Mouse (Mus musculus) hindbrain, embryonic 11.5 days (tissue): ENCODE measurements around the gene Smim22. TPM values are rescaled to one million over a fixed set of nuclear protein-coding genes. Genes with fewer than 3 reads are reported as not detected.

Experiments used
- ATAC-seq: fragments of 200-750 bp; cut with Nextera tagmentation; 2 replicates; pipeline ENCODE4 v1.8.0; 2017; ENCODE audit warnings: mild to moderate bottlenecking, moderate TSS enrichment, moderate library complexity; ENCODE audit not compliant: low FRiP score
- DNase-seq: peaks from one replicate; pipeline ENCODE4 v3.0.0-alpha.2; 2015; ENCODE audit warnings: low spot score
- H3K27ac ChIP-seq: fragments of 300-500 bp; sonication (generic); 2 replicates; pipeline ENCODE4 v1.5.1; 2014; ENCODE audit warnings: mild to moderate bottlenecking, low read depth, low read length
- H3K27me3 ChIP-seq: fragments of 300-500 bp; sonication (generic); 2 replicates; pipeline ENCODE4 v1.6.1; 2014; ENCODE audit warnings: mild to moderate bottlenecking, low read length, moderate library complexity, mixed read lengths; ENCODE audit not compliant: control insufficient read depth, insufficient read depth
- H3K36me3 ChIP-seq: fragments of 300-500 bp; sonication (generic); 2 replicates; pipeline ENCODE4 v1.6.1; 2014; ENCODE audit warnings: mild to moderate bottlenecking, low read length, moderate library complexity, mixed read lengths; ENCODE audit not compliant: control insufficient read depth, insufficient read depth
- H3K4me1 ChIP-seq: fragments of 300-500 bp; sonication (generic); replicated peaks from 2 replicates; pipeline ENCODE4 v1.6.1; 2014; ENCODE audit warnings: low read length, mixed read lengths; ENCODE audit not compliant: control insufficient read depth, insufficient read depth
- H3K4me2 ChIP-seq: fragments of 300-500 bp; sonication (generic); replicated peaks from 2 replicates; pipeline ENCODE4 v1.6.1; 2014; ENCODE audit warnings: mild to moderate bottlenecking, low read depth, low read length
- H3K4me3 ChIP-seq: fragments of 300-500 bp; sonication (generic); 2 replicates; pipeline ENCODE4 v1.5.1; 2014; ENCODE audit warnings: low read depth, low read length
- H3K9ac ChIP-seq: fragments of 300-500 bp; sonication (generic); 2 replicates; pipeline ENCODE4 v1.6.1; 2014; ENCODE audit warnings: low read depth, low read length
- H3K9me3 ChIP-seq: fragments of 300-500 bp; sonication (generic); 2 replicates; pipeline ENCODE4 v1.6.1; 2016; ENCODE audit warnings: low read length; ENCODE audit not compliant: control insufficient read depth
- WGBS: fragments of 180-500 bp; shearing (Covaris S2); extraction: QIAGEN DNeasy Blood & Tissue Kit; methylation state at CpG from one replicate; pipeline ENCODE4 v1.1.7; 2014; 5-methylcytosine and 5-hydroxymethylcytosine counted together
- polyA plus RNA-seq: library from polyadenylated mRNA; unstranded; fragments of >200 nt; fragmentation: Nextera tagmentation; extraction: Ambion mirVana; gene quantifications from 2 replicates; pipeline ENCODE4 v1.2.1, GENCODE M21; 2014

Smim22 gene
- polyA plus RNA-seq, 1 experiment from 2014 or later: 3.5 TPM

DNA sequence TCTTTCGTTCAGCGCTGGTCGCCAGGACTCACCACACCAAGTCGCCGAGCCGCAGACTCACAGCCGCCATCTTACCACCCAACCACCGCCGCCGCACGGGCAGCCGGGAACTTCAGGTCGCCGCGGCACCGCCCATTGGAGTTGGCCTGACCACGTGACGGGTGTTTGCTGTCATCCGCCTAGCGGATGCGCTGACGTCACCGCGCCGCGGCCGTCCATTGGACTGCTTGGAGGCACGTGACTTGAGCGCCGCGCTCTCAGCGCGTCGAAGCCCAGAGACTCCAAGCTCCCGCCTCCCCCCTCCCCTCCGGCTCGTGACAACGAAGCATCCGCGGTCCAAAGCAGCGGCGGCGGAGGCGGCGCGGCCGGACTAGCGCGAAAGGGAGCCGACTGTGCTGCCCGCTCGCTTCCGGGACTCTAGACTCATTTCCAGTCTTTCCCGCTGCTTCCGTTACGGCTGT, 42.7 kb downstream of the Smim22 start, which contains the start of the genes Glyr1 and Ubn1:
Glyr1 (minus strand) TSS at position 90 of the 461 bp plus-strand sequence.
Ubn1 (plus strand) TSS at position 284 of the 461 bp plus-strand sequence.
- ATAC-seq (peak; percentile 100), DNase-seq (peak; percentile 100)
- peak within 1 kb of the TSS; percentile 90 for H3K27ac ChIP-seq
- under 1% methylated on average over 42 of the region's 56 CpGs for WGBS
- peak within 1 kb of the TSS; percentile 97 for H3K4me3 ChIP-seq
- H3K36me3 ChIP-seq: peaks cover 3% of the 10 kb centered on the region; the same call in 1 of the 2 replicates
- H3K9me3 ChIP-seq: no peaks in the 10 kb centered on the region
- H3K4me2 ChIP-seq: peak within 1 kb of the TSS; percentile 92
- H3K27me3 ChIP-seq: no peaks in the 10 kb centered on the region
- H3K4me1 ChIP-seq: peaks cover 3% of the 10 kb centered on the region
- H3K9ac ChIP-seq: peak within 1 kb of the TSS; percentile 96

DNA sequence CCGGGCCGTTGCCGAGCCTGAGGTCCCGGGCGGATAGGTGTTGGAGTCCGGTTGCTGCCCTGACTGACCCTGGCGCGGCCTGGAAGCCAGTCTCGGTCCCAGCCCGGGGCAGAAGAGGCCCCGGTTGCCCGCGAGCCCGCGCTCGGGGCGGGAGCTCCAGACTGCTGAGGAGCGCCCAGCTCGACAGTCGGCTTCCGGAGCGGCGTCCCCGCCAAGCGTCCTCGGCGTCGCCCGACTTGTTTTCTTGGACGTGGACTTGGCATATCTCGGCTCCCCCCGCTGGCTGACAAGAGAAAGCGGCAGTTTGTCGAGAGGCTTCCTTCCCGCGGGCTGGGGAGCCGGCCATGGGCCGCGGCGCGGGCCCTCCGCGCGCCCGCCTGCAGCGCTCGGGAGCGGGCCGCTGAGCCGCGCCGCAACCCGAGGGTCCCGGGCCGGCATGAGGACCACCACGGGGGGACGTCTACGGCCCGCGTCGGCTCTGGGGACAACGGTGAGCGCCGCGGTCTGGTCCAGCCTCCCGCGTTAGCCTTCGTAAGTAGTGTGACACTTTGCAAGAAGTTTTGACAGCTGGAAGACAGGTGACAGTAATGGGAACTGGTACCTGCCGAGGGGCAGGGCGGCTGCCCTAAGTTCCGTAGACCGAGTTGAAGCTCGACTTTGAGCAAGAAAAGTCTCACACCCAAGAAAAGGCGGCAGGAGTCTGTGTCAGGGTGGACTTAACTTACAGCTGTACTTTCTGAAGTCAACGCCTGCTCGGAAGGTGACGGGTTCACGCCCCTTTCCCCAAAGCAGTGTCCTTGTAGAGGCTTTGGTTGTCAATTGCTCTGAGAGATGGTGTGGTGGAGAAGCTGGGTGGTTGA, 43.4 kb downstream of the Smim22 start:
- WGBS: under 1% methylated on average over 78 of the region's 78 CpGs
- peak overlapping the region; percentile 90 for H3K27ac ChIP-seq
- peak overlapping the region; percentile 84 for H3K9ac ChIP-seq
- H3K4me2 ChIP-seq: peak overlapping the region; percentile 92
- H3K36me3 ChIP-seq: peaks cover 3% of the 10 kb centered on the region; the same call in 1 of the 2 replicates
- H3K27me3 ChIP-seq: no peaks in the 10 kb centered on the region
- ATAC-seq (peak; percentile 82), DNase-seq (peak; percentile 80)
- H3K4me1 ChIP-seq: peaks cover 3% of the 10 kb centered on the region
- no peaks in the 10 kb centered on the region for H3K9me3 ChIP-seq
- peak overlapping the region; percentile 97 for H3K4me3 ChIP-seq

Other genes with a start within 250 kb of the Smim22 start
- 76.1 and 80.5 TPM in 2 replicates for gene Cdip1, start 217.0 kb upstream of the Smim22 start, polyA plus RNA-seq
- gene 4930562C15Rik, start 171.9 kb upstream of the Smim22 start, polyA plus RNA-seq: 0.11 and 0.17 TPM in 2 replicates
- 26.1 and 28.9 TPM in 2 replicates for gene Ubald1, start 127.0 kb upstream of the Smim22 start, polyA plus RNA-seq
- gene Mgrn1, start 121.0 kb upstream of the Smim22 start, polyA plus RNA-seq: 61.3 and 68.8 TPM in 2 replicates
- gene Nudt16l1, start 68.5 kb upstream of the Smim22 start, polyA plus RNA-seq: 131 and 138 TPM in 2 replicates
- gene Anks3, start 43.1 kb upstream of the Smim22 start, polyA plus RNA-seq: 41.1 and 46.6 TPM in 2 replicates
- gene Sept12, start 9.4 kb upstream of the Smim22 start, polyA plus RNA-seq: not detected in 2 replicates
- 74.1 and 84.9 TPM in 2 replicates for gene Rogdi, start 6.3 kb downstream of the Smim22 start, polyA plus RNA-seq
- 112 and 168 TPM in 2 replicates for gene Glyr1, start 42.6 kb downstream of the Smim22 start, polyA plus RNA-seq
- gene Ubn1, start 42.8 kb downstream of the Smim22 start, polyA plus RNA-seq: 23.4 and 25.1 TPM in 2 replicates
- 0.81 and 1.2 TPM in 2 replicates for gene Ppl, start 125.1 kb downstream of the Smim22 start, polyA plus RNA-seq
- gene Sec14l5, start 139.8 kb downstream of the Smim22 start, polyA plus RNA-seq: 0.54 and 0.62 TPM in 2 replicates
- 9.8 and 10.4 TPM in 2 replicates for gene Nagpa, start 196.7 kb downstream of the Smim22 start, polyA plus RNA-seq
- gene AU021092, start 215.0 kb downstream of the Smim22 start, polyA plus RNA-seq: 5.3 and 7.0 TPM in 2 replicates
- 25.5 and 28.1 TPM in 2 replicates for gene Alg1, start 226.3 kb downstream of the Smim22 start, polyA plus RNA-seq
- gene Eef2kmt, start 248.7 kb downstream of the Smim22 start, polyA plus RNA-seq: 13.0 and 14.5 TPM in 2 replicates